Mouse (Mus musculus) gastrocnemius, adult 18-20 months (tissue): ENCODE results near the gene Smarce1. TPM values are rescaled to one million over a fixed set of nuclear protein-coding genes. Genes with fewer than 3 reads are reported as not detected.
A peak's percentile ranks its signal among the peaks of the same experiment; 100 is the strongest.

Experiments
- DNase-seq: peaks from one replicate; pipeline ENCODE4 v3.0.0; 2021; ENCODE audit warnings: low spot score
- total RNA-seq, 2 experiments: library from RNA; stranded (reverse); gene quantifications; 2 replicates each; pipeline ENCODE4 v1.2.3; 2021

The Smarce1 gene
- total RNA-seq, 2 experiments from 2014 or later = 28.0 to 33.2 TPM

GRCm38 (mm10) chr11:99231049-99231816, 416 bp upstream of the Smarce1 start:
- DNase-seq = no peak

- DNase-seq = no peak
These were observed 1.1 kb downstream of the Smarce1 start for GRCm38 (mm10) chr11:99229641-99230260.

- no peak for DNase-seq
These were observed 4.5 kb downstream of the Smarce1 start for GRCm38 (mm10) chr11:99226298-99226697.

- no peak for DNase-seq
These were observed 7.5 kb downstream of the Smarce1 start for GRCm38 (mm10) chr11:99223310-99223709.

GRCm38 (mm10) chr11:99221811-99222210, 9.0 kb downstream of the Smarce1 start:
- peak; percentile 59 for DNase-seq

- no peak for DNase-seq
These were observed 13.4 kb downstream of the Smarce1 start for GRCm38 (mm10) chr11:99217248-99217986.

GRCm38 (mm10) chr11:99216181-99216580, 14.6 kb downstream of the Smarce1 start:
- peak; percentile 60 for DNase-seq

GRCm38 (mm10) chr11:99212693-99213092, 18.1 kb downstream of the Smarce1 start:
- DNase-seq = no peak

- no peak for DNase-seq
These were observed 18.9 kb downstream of the Smarce1 start for GRCm38 (mm10) chr11:99211964-99212363.

- no peak for DNase-seq
These were observed 22.6 kb downstream of the Smarce1 start for GRCm38 (mm10) chr11:99208105-99208669.

GRCm38 (mm10) chr11:99207449-99207848, 23.4 kb downstream of the Smarce1 start:
- no peak for DNase-seq

GRCm38 (mm10) chr11:99206954-99207353, 23.9 kb downstream of the Smarce1 start:
- DNase-seq = no peak

- DNase-seq = peak; percentile 53
These were observed 41.6 kb downstream of the Smarce1 start for GRCm38 (mm10) chr11:99189154-99189582.

- DNase-seq = no peak
These were observed 43.5 kb downstream of the Smarce1 start for GRCm38 (mm10) chr11:99187348-99187747.

- DNase-seq = no peak
These were observed 44.0 kb downstream of the Smarce1 start for GRCm38 (mm10) chr11:99186836-99187235.

- no peak for DNase-seq
These were observed 48.2 kb downstream of the Smarce1 start for GRCm38 (mm10) chr11:99182575-99182974.

- DNase-seq = no peak
These were observed 50.7 kb downstream of the Smarce1 start for GRCm38 (mm10) chr11:99180071-99180470.

- no peak for DNase-seq
These were observed 53.0 kb downstream of the Smarce1 start for GRCm38 (mm10) chr11:99177925-99178198.

- DNase-seq = no peak
These were observed 53.5 kb downstream of the Smarce1 start for GRCm38 (mm10) chr11:99177054-99177924.

- no peak for DNase-seq
These were observed 58.8 kb downstream of the Smarce1 start for GRCm38 (mm10) chr11:99172002-99172401.

GRCm38 (mm10) chr11:99171442-99171841, 59.4 kb downstream of the Smarce1 start:
- no peak for DNase-seq
